Mouse (Mus musculus) right cerebral cortex, postnatal 25 days (tissue): ENCODE results near the gene Anxa1.
A peak's percentile ranks its signal among the peaks of the same experiment; 100 is the strongest.

ENCODE experiments used
- DNase-seq: peaks from one replicate; pipeline ENCODE4 v3.0.0; 2022

Anxa1 gene

DNA sequence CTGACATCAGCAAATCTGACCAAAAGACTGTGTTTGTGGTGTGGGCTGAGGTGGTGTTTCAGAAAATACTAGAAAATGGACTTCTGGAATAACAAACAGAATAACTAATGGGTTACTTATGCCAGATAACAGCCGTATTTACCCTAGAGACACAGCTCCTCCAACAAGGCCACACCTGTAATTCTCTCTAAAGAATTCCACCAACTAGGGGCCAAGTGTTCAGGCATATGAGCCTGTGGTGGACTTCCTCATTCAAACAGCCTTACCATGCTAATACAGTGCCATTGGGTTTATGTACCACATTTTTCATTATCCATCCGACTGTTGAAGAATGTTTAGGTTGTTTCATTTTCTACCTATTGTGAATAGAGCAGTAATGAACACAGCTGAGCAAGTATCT is 20.6 kb downstream of the Anxa1 start:
- DNase-seq = no peak

DNA sequence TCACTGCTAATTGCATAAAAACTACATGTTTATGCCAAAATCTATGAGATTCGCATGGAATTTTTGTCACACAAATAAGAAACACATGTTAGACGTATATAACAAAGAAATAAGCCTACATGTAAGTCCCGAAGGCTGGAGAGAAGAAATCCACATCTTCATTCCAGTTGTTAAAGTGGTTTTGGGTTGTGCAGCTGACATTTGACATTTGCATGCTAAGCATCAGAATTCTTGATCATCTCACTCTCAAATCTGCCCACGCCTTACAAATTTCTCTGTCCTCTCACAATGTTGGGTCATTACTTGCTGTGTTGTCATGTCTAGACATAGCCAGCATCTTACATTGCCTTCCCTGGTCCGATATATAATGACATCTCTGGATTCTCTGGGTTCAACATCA is 24.2 kb downstream of the Anxa1 start:
- no peak for DNase-seq

DNA sequence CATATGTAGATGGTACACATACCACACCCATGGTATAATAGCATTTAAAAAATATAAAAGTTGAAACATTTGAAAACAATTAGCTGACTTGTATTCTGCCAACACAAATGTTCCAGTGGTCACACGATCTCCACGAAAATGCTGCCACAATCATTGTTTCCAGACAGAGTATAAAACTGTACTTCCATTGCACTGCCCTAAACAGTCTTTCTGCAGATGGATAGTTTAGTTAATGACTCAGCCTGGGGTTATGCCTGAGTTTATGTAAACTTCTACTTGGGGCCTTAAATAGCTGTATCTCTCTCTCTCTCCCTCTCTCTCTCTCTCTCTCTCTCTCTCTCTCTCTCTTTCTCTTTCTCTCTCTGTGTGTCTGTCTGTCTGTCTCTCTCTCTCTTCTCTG is 24.7 kb downstream of the Anxa1 start:
- no peak for DNase-seq

DNA sequence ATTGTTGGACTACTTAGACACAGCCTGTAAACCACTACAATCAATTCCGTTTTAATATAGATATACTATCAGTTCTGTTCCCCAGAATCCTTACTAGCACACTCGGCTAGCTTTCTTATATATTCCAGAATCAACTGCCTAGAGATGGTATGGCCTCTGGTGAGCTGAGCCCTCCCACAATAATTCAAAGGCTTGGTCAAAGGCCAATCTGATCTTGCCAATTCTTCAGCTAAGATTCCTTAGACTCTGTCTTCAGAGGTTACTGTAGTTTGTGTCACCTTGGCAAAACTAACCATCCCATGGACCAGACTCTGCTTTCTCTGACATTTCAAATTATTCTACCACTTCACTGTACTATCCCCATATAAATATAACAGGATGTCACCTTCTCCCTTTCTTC is 25.4 kb downstream of the Anxa1 start:
- DNase-seq = no peak

DNA sequence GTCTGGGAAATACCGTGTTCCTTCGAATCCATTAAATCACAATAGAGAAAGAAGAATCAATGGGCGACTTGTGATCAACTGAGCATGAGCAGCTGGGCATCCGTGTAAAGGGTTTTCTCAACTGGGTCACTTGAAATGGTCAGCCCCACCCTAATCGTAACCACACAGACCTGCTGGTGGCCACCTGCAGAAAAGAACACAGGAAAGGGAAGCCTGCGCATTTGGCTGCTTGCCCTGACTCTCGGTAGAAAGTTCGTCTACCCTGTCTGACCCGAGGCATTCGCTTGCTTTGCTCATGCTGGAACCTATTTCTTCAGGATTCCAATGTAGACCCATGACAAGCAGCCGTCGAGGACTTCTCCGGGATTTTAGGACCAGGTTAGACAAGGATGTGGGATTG is 25.8 kb downstream of the Anxa1 start:
- no peak for DNase-seq

DNA sequence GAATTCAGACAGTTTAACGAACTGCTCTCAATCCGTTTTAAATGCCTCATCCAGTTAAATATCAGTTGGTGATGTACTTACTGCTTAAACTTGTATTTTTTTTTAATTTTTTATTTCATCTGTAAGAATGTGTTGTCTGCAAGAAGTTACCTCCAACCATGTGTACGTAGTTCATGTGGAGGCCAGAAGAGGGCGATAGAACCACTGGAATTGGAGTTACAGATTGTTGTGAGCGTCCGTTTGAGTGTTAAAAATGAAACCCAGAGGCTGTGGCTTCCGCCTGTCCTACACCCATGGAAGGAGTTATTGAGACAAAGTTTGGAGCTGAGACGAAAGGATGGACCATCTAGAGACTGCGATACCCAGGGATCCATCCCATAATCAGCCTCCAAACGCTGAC is 27.5 kb downstream of the Anxa1 start:
- DNase-seq = no peak

DNA sequence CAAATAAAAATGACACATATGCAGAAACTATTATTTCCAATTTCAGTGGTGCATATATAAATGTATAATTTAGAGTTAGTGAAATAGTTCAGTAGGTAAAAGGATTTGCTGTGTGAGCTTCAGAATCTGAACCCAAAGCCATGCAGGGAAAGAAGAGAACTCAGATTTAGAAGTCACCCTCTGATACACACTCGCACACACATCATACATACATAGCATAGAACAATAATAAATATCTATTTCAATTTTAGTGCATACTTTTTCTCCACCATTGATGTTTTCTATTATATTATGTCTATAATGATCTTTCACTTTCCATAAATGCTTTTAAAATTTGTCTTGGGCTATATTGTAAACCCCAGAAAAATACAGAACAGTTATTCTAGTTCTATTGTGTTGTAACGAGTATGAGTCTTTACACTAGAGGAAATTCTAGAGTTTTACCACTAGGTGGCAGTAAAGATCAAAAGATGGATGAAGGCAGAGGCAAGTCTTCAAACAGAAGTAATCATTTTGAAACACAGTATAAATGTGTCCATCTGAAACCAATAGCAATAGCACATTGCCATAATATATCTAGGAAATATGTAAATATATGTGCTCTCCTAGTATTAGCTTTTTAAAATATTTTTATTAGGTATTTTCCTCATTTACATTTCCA is 28.7 kb downstream of the Anxa1 start:
- DNase-seq = no peak

DNA sequence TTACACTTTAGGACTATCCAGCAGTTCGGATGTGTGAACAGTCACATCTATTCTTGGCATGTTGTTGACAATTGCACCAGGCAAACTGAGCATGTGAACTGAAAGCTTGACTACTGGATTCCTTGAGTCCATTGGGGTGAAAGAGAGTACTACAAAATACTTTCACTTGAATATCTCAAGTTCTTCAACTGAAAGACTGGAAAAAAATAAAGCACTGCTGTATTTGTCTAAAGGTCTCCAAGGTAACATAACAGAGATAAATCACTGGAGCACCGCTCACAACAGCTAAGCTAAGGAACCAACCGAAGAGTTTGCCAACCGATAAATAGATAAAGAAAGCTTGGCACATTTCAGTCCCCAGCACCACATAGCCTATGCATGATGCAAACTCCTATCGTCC is 32.1 kb downstream of the Anxa1 start:
- DNase-seq = no peak

DNA sequence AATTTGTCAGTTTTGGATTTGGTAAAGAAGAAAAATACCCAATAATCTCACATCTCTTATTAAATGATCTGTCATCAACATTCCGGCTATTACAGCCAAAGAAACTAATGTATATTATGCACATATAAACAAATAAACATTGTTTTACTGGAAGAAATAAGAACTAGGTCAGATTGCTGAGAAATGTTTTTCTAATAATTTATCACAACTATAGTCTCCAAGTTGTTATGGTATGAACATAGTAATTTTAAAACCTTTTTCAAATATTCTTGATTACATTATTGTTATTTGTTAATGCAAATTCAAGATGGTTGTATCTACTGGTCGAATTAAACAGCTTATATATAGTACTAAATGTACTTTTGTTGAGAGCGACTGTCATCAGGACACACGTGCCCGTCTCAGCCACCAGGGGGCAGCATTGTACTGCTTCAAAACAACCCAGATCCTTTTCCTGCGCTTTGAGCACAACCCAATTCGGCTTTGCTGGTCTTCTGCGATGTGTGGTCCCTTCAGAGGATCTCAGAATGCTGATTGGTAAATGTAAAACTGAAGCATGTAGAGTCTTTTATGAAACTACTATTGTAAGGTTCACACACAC is 45.3 kb downstream of the Anxa1 start:
- DNase-seq = peak; percentile 66

DNA sequence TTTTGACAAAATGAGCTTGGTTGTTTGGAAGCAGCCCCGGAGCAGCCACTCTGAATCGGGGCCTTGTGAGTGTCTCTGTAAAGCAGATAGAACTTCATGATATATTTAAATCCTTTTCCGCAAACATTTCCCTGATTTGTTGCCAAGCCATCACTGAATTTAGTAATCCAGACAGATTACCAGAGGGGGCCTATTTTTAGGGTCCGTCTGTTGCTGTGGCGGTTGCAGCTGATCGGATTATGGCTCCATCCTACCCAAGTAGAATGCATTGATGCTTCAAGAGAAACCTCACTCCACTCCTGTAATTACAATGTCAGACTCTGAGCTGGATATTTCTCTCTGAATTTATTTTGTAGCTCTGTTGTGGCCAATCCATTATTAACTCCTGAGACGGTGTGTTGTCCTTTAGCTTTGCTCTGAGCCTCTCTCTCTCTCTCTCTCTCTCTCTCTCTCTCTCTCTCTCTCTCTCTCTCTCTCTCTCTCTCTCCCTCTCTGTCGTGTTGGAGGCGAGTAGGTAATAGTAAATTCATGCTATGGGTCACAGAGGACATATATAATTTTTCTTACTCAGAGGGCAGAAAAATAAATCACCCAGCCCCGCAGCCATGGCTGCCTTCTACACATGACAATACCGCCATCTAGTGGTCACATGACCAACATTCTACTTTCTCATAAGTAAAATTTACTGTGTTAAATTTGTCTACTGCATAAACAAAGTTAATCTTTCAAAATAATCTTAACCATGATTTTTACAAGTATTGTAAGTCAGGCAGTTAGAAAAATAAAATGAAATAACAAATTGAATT is 46.0 kb downstream of the Anxa1 start:
- DNase-seq = peak; percentile 19

DNA sequence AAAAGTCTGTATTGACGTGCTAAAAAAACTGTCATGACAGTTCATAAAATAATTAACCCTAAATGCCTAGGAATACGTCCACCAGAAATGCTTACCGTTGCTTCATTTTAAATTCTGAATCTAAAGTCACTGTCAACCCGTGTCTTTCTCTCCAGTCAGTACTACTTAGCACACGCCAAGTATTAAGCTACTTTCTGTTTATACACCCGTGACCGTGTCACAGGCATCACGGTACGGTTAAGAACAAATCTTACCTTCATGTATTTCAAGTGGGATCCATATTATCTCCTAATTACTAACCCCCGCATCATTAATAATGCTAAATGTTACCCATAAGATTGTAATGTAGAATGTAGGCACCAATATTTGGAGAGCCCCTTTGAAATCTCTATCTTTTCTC is 46.7 kb downstream of the Anxa1 start:
- DNase-seq = no peak
